ENCODE assay signal across 9 mouse cellular contexts in the genomic region with DNA sequence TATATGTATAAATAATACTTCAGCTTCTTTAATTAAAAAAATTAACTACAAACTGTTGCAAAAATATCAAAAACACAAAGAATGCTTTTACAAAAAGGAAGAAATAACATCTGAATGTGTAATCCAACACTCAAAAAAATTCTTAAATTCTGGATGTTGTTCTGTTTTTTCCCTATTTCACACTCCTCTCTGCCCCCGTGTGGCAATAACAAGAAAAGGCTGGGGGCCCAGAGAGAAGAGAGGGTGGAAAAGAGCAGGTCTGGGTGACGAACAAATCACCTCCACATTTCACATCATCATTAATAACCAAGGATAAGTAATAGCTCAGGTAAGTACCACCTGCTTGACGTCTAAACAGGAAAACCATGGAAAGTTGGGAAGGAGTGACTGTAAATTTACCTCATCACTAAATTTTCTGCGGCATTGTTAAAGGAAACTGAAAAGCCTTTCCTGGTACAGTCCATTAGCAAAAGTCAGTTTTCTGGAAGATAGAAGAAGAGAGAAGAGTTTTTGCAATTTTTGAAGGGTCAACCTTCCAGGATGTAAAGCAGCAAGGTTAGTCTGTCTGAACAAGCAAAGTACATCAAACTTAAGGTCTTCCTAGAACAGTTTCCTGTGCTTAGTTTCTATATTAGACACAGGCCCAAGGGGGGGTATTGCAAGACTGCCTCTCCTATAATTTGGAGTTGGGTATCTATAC. TPM values are rescaled to one million over a fixed set of nuclear protein-coding genes. Genes with fewer than 3 reads are reported as not detected.
DNase-seq lines count a peak whose midpoint lies in the region; ATAC-seq and TF ChIP-seq lines count a peak whose summit lies in the region.
"Had no signal": no experiment of that assay in that cellular context is flagged by ENCODE, and none has a peak within 500 bp of the region (broad histone marks: within the 10 kb centered on the region; RNA-seq: fewer than 3 reads in every experiment).

No protein-coding gene starts in this region.

- ATAC-seq in hindbrain, embryonic 11.5 days (ENCODE audit: low FRiP score) = no peak

- H3K4me1 ChIP-seq in hindbrain, embryonic 11.5 days (replicated peaks; ENCODE audit: control insufficient read depth, insufficient read depth, low read length) = no peaks in the 10 kb centered on the region
- H3K4me1 ChIP-seq in hindbrain, embryonic 10.5 days (replicated peaks) = peaks cover 4% of the 10 kb centered on the region
- peaks cover 9% of the 10 kb centered on the region for H3K4me1 ChIP-seq in E14TG2a.4 (replicated peaks; ENCODE audit: low read depth, low read length)
- H3K4me1 ChIP-seq: embryonic facial prominence, embryonic 12.5 days had no signal

- no peaks in the 10 kb centered on the region for H3K9me3 ChIP-seq in hindbrain, embryonic 11.5 days (ENCODE audit: control insufficient read depth, low read length)
- no peaks in the 10 kb centered on the region for H3K9me3 ChIP-seq in hindbrain, embryonic 10.5 days
- H3K9me3 ChIP-seq in E14TG2a.4 (ENCODE audit: low read length) = no peaks in the 10 kb centered on the region
- H3K9me3 ChIP-seq: embryonic facial prominence, embryonic 12.5 days had no signal

- peak; percentile 33 for DNase-seq in hindbrain, embryonic 11.5 days (ENCODE audit: low spot score)
- no peak for DNase-seq in hindbrain, embryonic 10.5 days (ENCODE audit: low spot score)
- peak; percentile 56 for DNase-seq in A20 (ENCODE audit: low read depth, low spot score)
- peak; percentile 25 for DNase-seq in embryo, embryonic 11 days
- peak; percentile 59 for DNase-seq in splenic B cell, adult 2 months (ENCODE audit: low read depth, low spot score)
- no peak for DNase-seq in yolk sac, embryonic 10.5 days (ENCODE audit: low spot score)
- DNase-seq in left cerebral cortex, postnatal 36 days (ENCODE audit: low spot score in 2 of 2) = no peak

- H3K27me3 ChIP-seq in hindbrain, embryonic 11.5 days (ENCODE audit: control insufficient read depth, insufficient read depth, low read length) = no peaks in the 10 kb centered on the region
- H3K27me3 ChIP-seq in hindbrain, embryonic 10.5 days (ENCODE audit: insufficient read depth, poor library complexity, severe bottlenecking) = no peaks in the 10 kb centered on the region
- H3K27me3 ChIP-seq in E14TG2a.4 (ENCODE audit: insufficient read depth, low read length) = no peaks in the 10 kb centered on the region
- no peaks in the 10 kb centered on the region for H3K27me3 ChIP-seq in splenic B cell, adult 2 months (ENCODE audit: control insufficient read depth, insufficient read depth, low read length, poor library complexity, severe bottlenecking)
- H3K27me3 ChIP-seq: embryonic facial prominence, embryonic 12.5 days had no signal

- TF ChIP-seq CTCF in E14TG2a.4 (conservative IDR thresholded peaks at IDR 0.05; ENCODE audit: low read length) = peak; percentile 33

- WGBS in hindbrain, embryonic 11.5 days = 38% methylated on average over 4 of the region's 4 CpGs
- 39% methylated on average over 4 of the region's 4 CpGs for WGBS in hindbrain, embryonic 10.5 days

- intact Hi-C loops in left cerebral cortex, postnatal 36 days (cut with DNase I) = loop anchor here (2.0 kb wide), 1 partner anchor 71 kb away; the partner anchor contains the start of gene Katnbl1

- H3K27ac ChIP-seq in hindbrain, embryonic 11.5 days (ENCODE audit: low read depth, low read length) = no peak overlapping the region
- no peak overlapping the region for H3K27ac ChIP-seq in hindbrain, embryonic 10.5 days
- H3K27ac ChIP-seq: embryonic facial prominence, embryonic 12.5 days had no signal

- no peak overlapping the region for H3K9ac ChIP-seq in hindbrain, embryonic 11.5 days (ENCODE audit: low read depth, low read length)
- H3K9ac ChIP-seq: embryonic facial prominence, embryonic 12.5 days had no signal

- H3K36me3 ChIP-seq in hindbrain, embryonic 11.5 days (ENCODE audit: control insufficient read depth, insufficient read depth, low read length) = no peaks in the 10 kb centered on the region
- H3K36me3 ChIP-seq in hindbrain, embryonic 10.5 days = no peaks in the 10 kb centered on the region
- H3K36me3 ChIP-seq in E14TG2a.4 (ENCODE audit: insufficient read depth, low read length) = no peaks in the 10 kb centered on the region
- H3K36me3 ChIP-seq in splenic B cell, adult 2 months (ENCODE audit: control insufficient read depth, insufficient read depth, low read length, poor library complexity, severe bottlenecking) = no peaks in the 10 kb centered on the region
- H3K36me3 ChIP-seq: embryonic facial prominence, embryonic 12.5 days had no signal

- H3K4me2 ChIP-seq in hindbrain, embryonic 11.5 days (replicated peaks; ENCODE audit: low read depth, low read length) = no peak overlapping the region
- H3K4me2 ChIP-seq: embryonic facial prominence, embryonic 12.5 days had no signal

- no peak overlapping the region for H3K4me3 ChIP-seq in hindbrain, embryonic 11.5 days (ENCODE audit: low read depth, low read length)
- no peak overlapping the region for H3K4me3 ChIP-seq in hindbrain, embryonic 10.5 days
- H3K4me3 ChIP-seq in E14TG2a.4 (replicated peaks; ENCODE audit: low read length) = no peak overlapping the region
- H3K4me3 ChIP-seq: embryonic facial prominence, embryonic 12.5 days had no signal

RNA-seq across cellular contexts. Expression of gene Emc7, which starts 5.0 kb away (rescaled TPM):
- 12.8 and 13.0 TPM in 2 replicates for polyA plus RNA-seq in hindbrain, embryonic 11.5 days (2014; fragmentation: Nextera tagmentation; extraction: Ambion mirVana)
- 12.0 and 12.3 TPM in 2 replicates for polyA plus RNA-seq in hindbrain, embryonic 10.5 days (2016; fragmentation: Nextera tagmentation; extraction: Ambion mirVana)
- total RNA-seq in left cerebral cortex, postnatal 36 days (2021) = 10 to 100 TPM; 46.7 to 50.5 TPM

RNA-seq across cellular contexts. Expression of gene Chrm5, which starts 30.8 kb away (rescaled TPM):
- polyA plus RNA-seq in hindbrain, embryonic 11.5 days (2014; fragmentation: Nextera tagmentation; extraction: Ambion mirVana) = 0.08 and 0.17 TPM in 2 replicates
- polyA plus RNA-seq in hindbrain, embryonic 10.5 days (2016; fragmentation: Nextera tagmentation; extraction: Ambion mirVana) = not detected in 2 replicates
- 1 to 10 TPM in 1 of 2 experiments, under 1 TPM in 1; 0.44 to 1.5 TPM for total RNA-seq in left cerebral cortex, postnatal 36 days (2021)
- polyA plus RNA-seq: embryonic facial prominence, embryonic 12.5 days had no signal

RNA-seq across cellular contexts. Expression of gene Aven, which starts 43.0 kb away (rescaled TPM):
- 5.9 and 6.1 TPM in 2 replicates for polyA plus RNA-seq in hindbrain, embryonic 11.5 days (2014; fragmentation: Nextera tagmentation; extraction: Ambion mirVana)
- 6.3 and 7.4 TPM in 2 replicates for polyA plus RNA-seq in hindbrain, embryonic 10.5 days (2016; fragmentation: Nextera tagmentation; extraction: Ambion mirVana)
- 10 to 100 TPM; 11.1 to 12.6 TPM for total RNA-seq in left cerebral cortex, postnatal 36 days (2021)

Comparison
In these comparisons a context has a peak if more than half of its experiments do, and no peak if none do; other contexts are left out.
1. DNase-seq: peak in hindbrain, embryonic 11.5 days (single experiment), A20 (single experiment), embryo, embryonic 11 days (single experiment) and splenic B cell, adult 2 months (single experiment); none in hindbrain, embryonic 10.5 days (single experiment), yolk sac, embryonic 10.5 days (single experiment) and left cerebral cortex, postnatal 36 days (0 of 2).